Mouse (Mus musculus) lung, adult 18-20 months (tissue): ENCODE measurements at regions not wholly inside any gene's neighbourhood (a gene's known extent, or its start where the extent isn't known, plus 50 kb on each side); places are given as distances from the start of the nearest gene placed in this dataset.

ENCODE experiments used
- DNase-seq, 2 experiments: peaks; one replicate each; pipeline ENCODE4 v3.0.0; 2022; ENCODE audit warnings: mixed read lengths in 2 of 2

DNA sequence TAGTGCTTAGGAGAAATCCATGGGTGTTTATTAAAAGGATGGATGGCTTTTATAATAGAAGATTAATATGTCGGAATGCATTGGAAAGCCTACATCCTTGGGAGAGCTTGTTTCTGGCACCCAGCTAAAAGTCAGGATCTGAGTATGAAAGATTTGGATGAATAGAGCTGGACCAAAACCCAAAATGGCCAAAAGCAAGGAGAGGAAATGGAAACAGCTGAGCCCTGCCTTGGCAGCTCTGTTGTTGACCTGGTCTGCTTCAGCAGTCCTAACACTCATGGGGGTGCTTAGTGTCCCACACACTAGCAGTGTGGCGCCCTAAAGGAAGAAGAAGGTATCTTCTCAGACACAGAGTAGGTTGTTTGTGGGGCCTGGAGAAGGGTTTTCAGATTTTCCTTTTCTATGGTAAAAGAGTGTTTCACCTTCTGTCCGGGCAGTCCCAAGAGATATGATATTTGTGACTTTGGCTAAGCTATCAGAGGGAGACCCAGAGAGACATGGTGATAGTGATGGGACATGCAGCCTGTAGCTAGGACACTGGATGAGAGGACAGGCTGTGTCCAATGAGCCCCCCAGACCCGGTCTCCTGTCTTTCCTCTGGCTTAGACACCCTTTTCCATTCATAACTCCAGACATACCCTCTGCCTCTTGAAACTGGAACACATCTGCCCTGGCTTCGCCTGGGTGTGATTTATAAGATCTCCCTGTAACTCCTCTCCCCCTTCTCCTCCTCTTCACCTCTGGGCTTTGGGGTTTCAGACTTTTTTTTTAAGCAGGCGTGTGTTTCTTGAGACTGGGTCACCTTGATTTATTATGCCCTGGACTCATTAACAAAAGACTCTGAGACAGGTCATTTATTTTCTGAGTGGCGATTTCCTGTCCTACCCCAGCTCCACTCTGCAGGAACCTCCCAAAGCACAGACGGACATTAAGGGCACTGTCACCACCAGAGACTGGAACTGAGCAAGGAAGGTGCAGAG is 70.9 kb upstream of the Boc start:
- DNase-seq = no peak

DNA sequence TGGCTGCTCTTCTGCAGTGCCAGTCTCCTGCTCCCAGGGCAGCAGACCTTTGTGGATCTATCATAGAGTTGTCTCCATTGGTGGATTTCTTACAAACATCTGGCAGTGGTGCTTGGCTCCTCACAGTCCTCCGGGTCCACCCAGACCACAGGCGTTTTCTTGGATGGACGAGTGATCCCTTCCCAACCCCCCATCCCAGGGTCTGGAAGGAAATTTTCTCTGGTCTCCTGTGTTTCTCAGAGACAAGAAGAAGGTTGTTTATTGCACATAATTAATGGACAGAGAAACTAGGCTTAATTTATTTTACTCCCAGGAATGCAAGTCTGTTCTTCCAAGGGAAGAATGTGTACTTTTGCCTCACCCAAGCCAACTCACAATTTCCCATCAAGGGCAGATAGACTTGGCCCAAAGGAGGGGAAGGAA is 67.2 kb upstream of the Boc start:
- DNase-seq = no peak

DNA sequence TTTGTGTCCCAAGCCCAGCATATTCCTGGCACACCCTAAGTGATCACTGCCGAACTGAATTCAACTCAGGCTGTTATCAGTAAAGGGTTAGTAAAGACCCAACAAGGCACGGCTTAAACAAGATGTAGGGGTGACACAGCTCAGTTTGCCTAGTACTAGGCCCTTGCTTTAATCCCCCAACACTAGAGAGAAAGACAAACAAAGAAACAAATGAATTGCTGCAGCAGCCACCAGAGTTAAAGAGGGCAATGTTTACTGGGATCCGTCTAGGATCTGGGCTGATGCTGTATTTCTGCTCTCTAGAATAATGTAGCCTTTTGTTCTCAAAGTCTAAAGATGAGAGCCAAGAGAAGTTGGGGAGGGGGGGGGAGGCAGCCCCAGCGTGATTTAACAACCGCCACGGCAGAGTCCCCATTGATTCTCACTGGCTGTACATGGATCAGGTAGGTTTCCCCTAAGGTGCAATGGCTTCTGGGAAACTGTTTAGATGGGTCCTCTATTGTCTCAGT is 66.5 kb upstream of the Boc start:
- DNase-seq = no peak

DNA sequence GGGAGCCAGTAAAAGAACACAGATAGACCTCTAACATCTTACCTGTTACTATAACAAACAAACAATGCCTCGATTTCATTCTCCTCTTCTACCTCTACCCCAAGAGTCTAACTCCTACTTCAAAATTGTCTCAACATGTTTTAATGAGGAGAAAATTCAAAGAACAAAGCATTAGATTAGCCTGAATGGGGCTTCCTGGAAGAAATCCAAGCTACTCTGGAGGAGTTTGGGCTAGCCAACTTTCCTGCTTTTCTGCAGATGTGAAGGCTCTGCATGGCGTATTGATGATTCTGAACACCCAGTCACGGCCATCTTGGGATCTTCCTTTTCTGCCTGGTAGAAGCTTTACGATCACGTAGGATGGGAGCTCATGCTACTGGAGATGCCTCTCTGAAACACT is 62.9 kb upstream of the Boc start:
- DNase-seq = no peak

DNA sequence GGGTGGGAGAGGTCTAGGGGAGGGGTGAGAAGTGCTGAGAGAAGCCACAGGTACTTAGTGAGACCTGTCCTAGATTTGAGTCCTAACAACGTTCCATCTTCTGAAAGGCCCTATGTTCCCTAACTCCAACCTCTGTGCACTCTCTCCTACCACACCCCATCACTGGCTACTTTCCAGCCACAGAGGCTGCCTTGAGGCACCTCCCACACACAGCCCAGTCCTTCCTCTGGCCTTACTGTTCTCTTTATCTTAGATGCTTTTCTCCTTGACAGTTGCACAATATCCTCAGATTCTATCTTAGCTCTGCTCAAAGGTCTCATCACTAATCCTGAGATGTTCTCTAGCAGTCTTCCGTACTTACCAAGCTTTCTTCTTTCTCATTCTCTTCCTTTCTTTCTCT is 61.8 kb upstream of the Boc start:
- no peak for DNase-seq

DNA sequence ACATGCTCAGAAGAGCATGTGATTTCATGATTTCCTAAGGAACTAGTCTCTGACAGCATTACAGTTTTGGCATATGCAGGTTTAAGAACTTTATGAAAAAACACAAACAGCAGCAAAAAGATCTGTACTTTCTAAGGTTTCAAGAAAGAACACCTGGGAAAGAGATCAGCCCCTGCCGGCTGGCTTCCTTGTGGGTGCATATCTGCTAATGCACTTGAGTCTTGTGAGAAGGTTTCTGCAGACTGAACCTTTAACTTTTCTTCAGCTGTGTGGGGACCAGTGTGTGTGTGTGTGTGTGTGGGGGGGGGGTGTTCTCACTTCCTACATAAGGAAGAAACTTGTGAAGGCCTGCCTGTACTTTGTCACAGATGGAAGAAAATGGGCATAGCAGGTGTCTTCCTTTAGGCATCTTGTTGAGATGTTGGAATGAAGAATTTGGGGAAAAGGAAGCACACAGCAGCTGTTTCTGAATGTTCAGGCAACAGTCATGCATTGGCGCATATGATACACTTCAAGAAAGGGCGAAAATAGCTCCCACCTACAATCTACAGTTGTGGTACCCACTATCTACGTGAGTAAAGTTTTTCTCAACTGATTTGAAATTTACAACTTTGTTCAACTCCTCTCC is 60.9 kb upstream of the Boc start:
- DNase-seq = no peak

DNA sequence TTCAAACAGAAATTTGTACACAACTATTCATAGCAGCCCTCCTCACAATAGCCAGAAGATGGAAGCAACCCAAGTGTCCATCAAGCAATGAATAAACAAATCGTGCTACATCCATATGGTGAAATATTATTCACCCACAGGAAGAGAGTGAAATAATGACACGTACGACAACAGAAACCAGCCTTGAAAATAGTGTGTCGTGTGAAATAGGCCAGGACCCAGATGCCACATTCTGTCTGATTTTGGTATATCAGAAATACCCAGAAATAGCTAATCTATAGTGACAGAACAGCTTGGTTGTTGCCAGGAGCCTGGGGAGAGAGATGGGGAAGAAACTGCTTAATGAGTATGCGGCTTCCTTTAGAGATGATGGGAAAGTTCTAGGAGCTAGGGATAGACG is 58.3 kb upstream of the Boc start:
- DNase-seq = no peak

DNA sequence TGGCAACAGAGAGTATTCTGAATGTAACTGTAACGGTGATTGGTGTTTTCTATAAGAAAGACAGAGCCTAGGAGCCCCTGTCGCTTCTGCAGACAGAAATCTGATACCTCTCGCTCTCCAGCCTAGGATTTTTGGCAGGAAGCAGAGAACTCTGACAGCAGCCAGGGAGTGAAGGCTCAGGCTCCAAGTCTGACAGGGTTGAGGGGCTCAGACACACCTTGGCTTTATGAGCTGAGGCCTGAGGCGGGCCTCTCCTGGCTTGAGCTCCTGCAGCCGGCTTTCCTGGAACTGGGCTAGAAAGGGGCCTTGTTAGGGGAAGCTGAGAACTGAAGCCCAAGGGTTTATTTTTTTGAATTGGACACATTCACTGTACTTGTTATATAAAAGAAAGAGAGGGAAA is 57.7 kb upstream of the Boc start:
- DNase-seq = no peak

DNA sequence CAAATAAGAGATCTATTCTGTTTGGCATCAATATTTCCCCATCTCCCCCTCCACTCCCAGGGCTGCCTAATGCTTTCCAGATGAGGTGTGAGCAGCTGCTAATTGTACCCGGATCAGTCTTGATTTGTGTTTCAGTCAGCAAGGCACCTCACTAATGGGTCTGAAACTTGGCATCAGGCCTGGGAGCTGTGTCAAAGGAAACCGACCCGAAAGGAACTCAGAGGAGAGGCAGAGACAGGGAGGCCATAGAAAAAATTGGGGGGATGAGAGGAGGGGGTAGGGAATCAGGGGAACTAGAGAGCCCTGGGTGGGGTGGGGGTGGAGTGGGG is 57.1 kb upstream of the Boc start:
- no peak for DNase-seq

DNA sequence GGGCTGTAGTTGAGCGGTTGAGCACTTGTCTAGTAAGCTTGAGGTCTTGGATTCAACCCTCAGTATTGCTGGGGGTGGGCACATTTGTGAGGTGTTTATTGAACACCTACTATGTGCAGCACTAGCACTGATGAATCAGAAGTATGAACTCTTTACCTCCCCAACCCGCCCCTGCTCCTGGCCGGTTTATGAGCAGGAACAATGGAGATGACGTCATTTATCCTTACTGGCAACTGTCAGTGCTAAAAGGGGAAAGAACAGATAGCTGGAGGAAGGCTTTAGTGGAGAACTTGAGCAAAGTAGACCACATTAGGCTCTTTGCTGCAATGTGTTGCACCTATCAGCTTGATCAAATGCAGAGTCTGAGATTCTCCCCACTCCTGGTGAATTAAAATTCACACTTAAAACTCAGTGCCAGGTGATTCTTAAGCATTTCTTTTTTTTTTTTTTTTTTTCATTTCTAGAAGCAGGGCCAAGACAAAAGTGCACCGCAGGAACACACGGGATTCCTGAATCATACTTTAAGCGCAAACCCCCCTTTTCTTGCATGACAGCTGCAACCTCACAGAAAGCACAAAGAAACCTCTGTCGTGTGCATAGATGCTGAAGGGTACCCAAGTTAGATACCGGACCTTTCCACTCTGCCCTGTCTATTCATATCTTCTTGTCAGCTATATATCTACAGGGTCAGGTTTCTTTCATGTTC is 56.6 kb upstream of the Boc start:
- DNase-seq = no peak

DNA sequence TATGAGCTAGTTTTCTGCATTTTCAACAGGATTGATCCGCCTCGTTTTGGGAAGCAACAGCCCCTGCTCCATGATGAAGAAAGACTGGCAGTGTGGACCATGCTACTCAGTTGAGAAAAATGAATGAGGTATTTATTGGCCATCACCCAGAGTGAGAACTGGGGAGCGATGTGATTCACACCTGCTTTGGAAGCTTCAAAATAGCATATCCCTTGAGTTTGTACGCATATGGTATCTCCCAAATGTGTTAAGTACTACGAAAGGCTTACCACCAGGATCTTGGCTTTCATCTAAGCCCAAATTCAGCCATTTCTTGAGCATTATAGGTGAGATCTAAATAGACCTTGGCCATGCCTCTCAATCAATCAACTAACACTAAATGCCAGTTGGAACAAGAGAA is 55.5 kb upstream of the Boc start:
- DNase-seq = no peak

DNA sequence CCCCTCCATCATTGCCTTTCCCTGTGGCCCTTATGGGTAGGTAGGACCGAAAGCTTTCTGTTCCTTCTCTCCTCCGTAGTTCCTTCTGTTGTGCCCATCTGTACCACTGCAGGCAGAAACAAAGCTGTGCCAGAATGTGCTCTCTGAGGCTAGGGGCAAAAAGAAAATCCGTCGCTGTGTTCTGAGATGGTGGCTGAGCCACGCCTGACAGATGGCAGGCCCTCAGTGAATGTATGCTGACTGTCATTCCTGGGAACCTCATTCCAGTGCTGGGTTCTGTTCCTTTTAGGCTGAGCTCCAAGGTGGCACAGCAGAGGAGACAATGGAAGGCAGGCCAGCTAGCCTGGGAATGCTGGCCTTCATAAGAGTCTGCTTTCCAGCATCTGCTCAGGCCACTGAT is 54.0 kb upstream of the Boc start:
- DNase-seq = no peak

DNA sequence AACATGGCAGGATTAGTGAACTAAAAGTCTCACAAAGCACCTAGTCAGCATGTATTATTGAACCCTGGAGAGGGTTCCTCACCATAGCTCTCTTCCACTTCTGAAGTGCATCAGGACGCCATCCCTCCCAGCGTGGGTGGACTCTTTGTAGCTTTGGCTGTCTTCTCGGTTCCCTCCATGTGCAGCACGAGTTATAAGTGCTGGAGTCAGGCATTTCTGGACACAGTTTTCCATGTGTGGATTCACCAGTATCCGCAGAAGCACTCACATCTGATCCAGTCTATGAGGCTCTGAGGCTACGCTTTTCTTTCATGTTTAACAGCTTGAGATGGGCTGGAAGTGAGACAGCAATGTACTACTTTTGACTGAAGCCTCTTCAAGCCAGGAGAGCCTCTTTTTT is 52.8 kb upstream of the Boc start:
- DNase-seq = no peak

DNA sequence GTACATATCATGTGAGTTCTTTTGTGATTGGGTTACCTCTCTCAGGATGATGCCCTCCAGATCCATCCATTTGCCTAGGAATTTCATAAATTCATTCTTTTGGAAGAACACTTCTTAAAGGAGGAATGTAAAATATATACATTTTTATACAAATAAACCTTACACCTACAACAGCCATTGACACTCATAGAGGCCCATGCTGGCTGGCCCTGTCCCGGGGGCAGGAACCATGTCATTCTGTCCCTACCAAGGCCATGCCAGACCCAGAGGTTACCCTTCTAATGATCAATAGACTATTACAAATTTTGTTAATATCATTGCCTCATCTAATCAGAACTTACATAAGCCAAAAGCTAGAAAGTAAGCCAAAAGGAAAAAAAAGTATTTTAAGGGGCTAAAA is 49.9 kb upstream of the Boc start:
- DNase-seq = no peak
